Mouse (Mus musculus): ENCODE results near the gene Gm38431. TPM values are rescaled to one million over a fixed set of nuclear protein-coding genes. Genes with fewer than 3 reads are reported as not detected.
A peak's percentile ranks its signal among the peaks of the same experiment; 100 is the strongest.
"Not testable (repeated sequence)": the region's sequence is repeated elsewhere in the genome, so short reads cannot be mapped to it uniquely, and the experiment has no call there.

Gene Gm38431
- polyA plus RNA-seq, 1 experiment from 2014 or later: 1.3 TPM

GRCm38 (mm10) chr9:21067006-21067684 lies 24.7 kb downstream of the Gm38431 start, which contains the start of gene Zglp1:
Gene Zglp1, minus strand, starts transcription at chr9:21067093.
- no peak within 1 kb of the TSS for H3K4me3 ChIP-seq (ENCODE audit: low read length)
- peaks cover 27% of the 10 kb centered on the region for H3K36me3 ChIP-seq (ENCODE audit: control insufficient read depth, insufficient read depth, low read length)
- WGBS: 87% methylated on average over 17 of the region's 27 CpGs
- H3K27ac ChIP-seq (ENCODE audit: low read depth, low read length): no peak within 1 kb of the TSS
- H3K4me2 ChIP-seq (ENCODE audit: low read length): no peak within 1 kb of the TSS
- no peaks in the 10 kb centered on the region for H3K9me3 ChIP-seq (ENCODE audit: control insufficient read depth, low read length)
- H3K4me1 ChIP-seq (ENCODE audit: control insufficient read depth, insufficient read depth, low read depth, low read length): peaks cover 6% of the 10 kb centered on the region
- H3K27me3 ChIP-seq (replicated peaks; ENCODE audit: control insufficient read depth, insufficient read depth, low read length): no peaks in the 10 kb centered on the region
- no peak; the same call in 1 of the 2 replicates for ATAC-seq
- H3K9ac ChIP-seq (ENCODE audit: low read depth, low read length): no peak within 1 kb of the TSS

- Histone ChIP-seq H3K9me3 (ENCODE audit: control insufficient read depth, low read length) (no peaks in the 10 kb centered on the region), H3K4me3 (ENCODE audit: low read length) (no peak overlapping the region), H3K4me1 (ENCODE audit: control insufficient read depth, insufficient read depth, low read depth, low read length) (no peaks in the 10 kb centered on the region), H3K27me3 (replicated peaks; ENCODE audit: control insufficient read depth, insufficient read depth, low read length) (no peaks in the 10 kb centered on the region), H3K36me3 (ENCODE audit: control insufficient read depth, insufficient read depth, low read length) (peaks cover 24% of the 10 kb centered on the region), H3K9ac (ENCODE audit: low read depth, low read length) (no peak overlapping the region), H3K4me2 (ENCODE audit: low read length) (no peak overlapping the region), H3K27ac (ENCODE audit: low read depth, low read length) (no peak overlapping the region)
- WGBS: 91% methylated on average over 2 of the region's 2 CpGs
- no peak for ATAC-seq
These were observed 28.9 kb downstream of the Gm38431 start for GRCm38 (mm10) chr9:21062928-21063327.

DNA sequence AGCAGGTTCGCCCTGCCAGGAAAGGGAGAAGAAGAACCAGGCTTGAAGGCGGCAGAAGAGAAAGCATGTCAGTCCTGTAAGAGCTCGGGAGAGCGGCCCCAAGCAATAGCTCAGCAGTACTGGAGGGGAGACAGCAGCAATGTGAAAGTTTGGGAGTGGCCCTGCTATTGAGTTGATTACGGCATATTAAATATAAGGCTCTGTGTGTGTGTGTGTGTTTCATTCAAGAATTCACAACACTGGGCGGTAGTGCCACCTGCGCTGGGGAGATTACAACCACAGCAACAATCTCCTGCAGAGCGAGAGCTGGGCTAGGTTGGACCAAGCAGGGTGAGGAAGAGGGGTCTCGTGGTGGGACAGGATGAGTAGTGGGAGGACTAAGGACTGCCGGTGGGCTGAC lies 40.2 kb downstream of the Gm38431 start:
- Histone ChIP-seq H3K9me3 (ENCODE audit: control insufficient read depth, low read length) (no peaks in the 10 kb centered on the region), H3K27me3 (replicated peaks; ENCODE audit: control insufficient read depth, insufficient read depth, low read length) (no peaks in the 10 kb centered on the region), H3K36me3 (ENCODE audit: control insufficient read depth, insufficient read depth, low read length) (no peaks in the 10 kb centered on the region), H3K4me2 (ENCODE audit: low read length) (no peak overlapping the region), H3K4me1 (ENCODE audit: control insufficient read depth, insufficient read depth, low read depth, low read length) (no peaks in the 10 kb centered on the region), H3K9ac (ENCODE audit: low read depth, low read length) (no peak overlapping the region), H3K4me3 (ENCODE audit: low read length) (no peak overlapping the region), H3K27ac (ENCODE audit: low read depth, low read length) (no peak overlapping the region)
- WGBS: 74% methylated on average over 10 of the region's 10 CpGs
- no peak for ATAC-seq

- WGBS: 87% methylated on average over 3 of the region's 3 CpGs
These were observed 46.6 kb downstream of the Gm38431 start for GRCm38 (mm10) chr9:21045235-21045634.

GRCm38 (mm10) chr9:21044785-21045184 lies 47.0 kb downstream of the Gm38431 start:
- 71% methylated on average over 1 of the region's 1 CpGs for WGBS

More at GRCm38 (mm10) chr9:21045235-21045634, 46.6 kb downstream of the Gm38431 start:
- Histone ChIP-seq H3K27me3 (replicated peaks; ENCODE audit: control insufficient read depth, insufficient read depth, low read length) (peaks cover 3% of the 10 kb centered on the region), H3K9me3 (ENCODE audit: control insufficient read depth, low read length) (no peaks in the 10 kb centered on the region), H3K36me3 (ENCODE audit: control insufficient read depth, insufficient read depth, low read length) (no peaks in the 10 kb centered on the region), H3K4me3 (ENCODE audit: low read length) (no peak overlapping the region), H3K4me1 (ENCODE audit: control insufficient read depth, insufficient read depth, low read depth, low read length) (no peaks in the 10 kb centered on the region), H3K9ac (ENCODE audit: low read depth, low read length) (no peak overlapping the region), H3K27ac (ENCODE audit: low read depth, low read length) (no peak overlapping the region), H3K4me2 (ENCODE audit: low read length) (no peak overlapping the region)
- ATAC-seq: no peak

DNA sequence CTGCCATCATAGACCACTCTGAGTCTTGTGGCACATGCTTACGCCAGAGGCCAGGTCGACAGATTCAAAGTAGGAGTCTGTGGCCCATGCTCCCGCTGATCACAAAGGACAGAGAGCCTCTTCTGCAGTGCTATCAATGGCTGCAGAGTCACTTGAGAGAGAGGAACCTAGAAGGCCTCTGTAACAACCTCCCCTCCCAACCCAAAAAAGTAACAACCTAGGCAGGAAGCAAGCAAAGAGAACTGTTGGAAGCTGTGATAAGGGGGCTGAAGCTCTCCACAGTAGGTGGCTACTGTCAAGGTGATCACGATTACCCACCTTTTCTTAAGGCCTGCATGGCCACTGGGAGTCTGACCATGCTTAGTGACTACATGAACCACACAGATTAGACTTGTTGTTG lies 48.2 kb downstream of the Gm38431 start:
- ATAC-seq: no peak
- Histone ChIP-seq H3K4me2 (ENCODE audit: low read length) (no peak overlapping the region), H3K36me3 (ENCODE audit: control insufficient read depth, insufficient read depth, low read length) (no peaks in the 10 kb centered on the region), H3K4me3 (ENCODE audit: low read length) (no peak overlapping the region), H3K9me3 (ENCODE audit: control insufficient read depth, low read length) (no peaks in the 10 kb centered on the region), H3K27me3 (replicated peaks; ENCODE audit: control insufficient read depth, insufficient read depth, low read length) (peaks cover 12% of the 10 kb centered on the region), H3K27ac (ENCODE audit: low read depth, low read length) (no peak overlapping the region), H3K4me1 (ENCODE audit: control insufficient read depth, insufficient read depth, low read depth, low read length) (no peaks in the 10 kb centered on the region), H3K9ac (ENCODE audit: low read depth, low read length) (no peak overlapping the region)
- WGBS: 89% methylated on average over 4 of the region's 4 CpGs

More at GRCm38 (mm10) chr9:21044785-21045184, 47.0 kb downstream of the Gm38431 start:
- ATAC-seq; H3K27me3 ChIP-seq (replicated peaks; ENCODE audit: control insufficient read depth, insufficient read depth, low read length); H3K4me1 ChIP-seq (ENCODE audit: control insufficient read depth, insufficient read depth, low read depth, low read length); H3K9me3 ChIP-seq (ENCODE audit: control insufficient read depth, low read length); H3K36me3 ChIP-seq (ENCODE audit: control insufficient read depth, insufficient read depth, low read length); H3K4me2 ChIP-seq (ENCODE audit: low read length); H3K27ac ChIP-seq (ENCODE audit: low read depth, low read length); H3K4me3 ChIP-seq (ENCODE audit: low read length); H3K9ac ChIP-seq (ENCODE audit: low read depth, low read length): not testable (repeated sequence)

- Histone ChIP-seq H3K4me2 (ENCODE audit: low read length) (no peak overlapping the region), H3K4me3 (ENCODE audit: low read length) (no peak overlapping the region), H3K27me3 (replicated peaks; ENCODE audit: control insufficient read depth, insufficient read depth, low read length) (peaks cover 24% of the 10 kb centered on the region), H3K9ac (ENCODE audit: low read depth, low read length) (no peak overlapping the region), H3K4me1 (ENCODE audit: control insufficient read depth, insufficient read depth, low read depth, low read length) (peaks cover 14% of the 10 kb centered on the region), H3K9me3 (ENCODE audit: control insufficient read depth, low read length) (no peaks in the 10 kb centered on the region), H3K36me3 (ENCODE audit: control insufficient read depth, insufficient read depth, low read length) (no peaks in the 10 kb centered on the region), H3K27ac (ENCODE audit: low read depth, low read length) (no peak overlapping the region)
- no peak for ATAC-seq
- WGBS: 48% methylated on average over 4 of the region's 4 CpGs
These were observed 50.5 kb downstream of the Gm38431 start for GRCm38 (mm10) chr9:21041308-21041707.

DNA sequence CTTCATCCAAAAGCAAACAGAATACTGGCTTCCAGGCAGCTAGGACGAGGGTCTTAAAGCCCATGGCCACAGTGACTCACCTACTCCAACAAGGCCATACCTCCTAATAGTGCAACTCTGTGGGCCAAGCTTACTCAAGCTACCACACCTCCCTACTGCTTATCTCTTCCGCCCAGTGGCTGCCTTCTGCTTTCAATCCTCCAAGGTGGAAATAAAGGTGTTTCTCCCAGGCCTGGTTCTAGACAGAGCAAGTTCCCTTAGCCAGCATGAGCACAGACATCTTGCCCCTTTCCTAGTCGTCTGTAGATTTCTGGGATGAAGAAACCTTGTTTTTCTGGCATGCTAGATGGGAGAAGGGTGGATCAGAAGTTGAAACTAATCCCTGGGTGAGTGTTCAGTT lies 52.0 kb downstream of the Gm38431 start:
- H3K9ac ChIP-seq (ENCODE audit: low read depth, low read length): no peak overlapping the region
- no peak overlapping the region for H3K27ac ChIP-seq (ENCODE audit: low read depth, low read length)
- peaks cover 22% of the 10 kb centered on the region for H3K4me1 ChIP-seq (ENCODE audit: control insufficient read depth, insufficient read depth, low read depth, low read length)
- no peaks in the 10 kb centered on the region for H3K36me3 ChIP-seq (ENCODE audit: control insufficient read depth, insufficient read depth, low read length)
- 61% methylated on average over 3 of the region's 3 CpGs for WGBS
- H3K9me3 ChIP-seq (ENCODE audit: control insufficient read depth, low read length): no peaks in the 10 kb centered on the region
- H3K4me2 ChIP-seq (ENCODE audit: low read length): no peak overlapping the region
- no peak for ATAC-seq
- H3K4me3 ChIP-seq (ENCODE audit: low read length): no peak overlapping the region
- peaks cover 39% of the 10 kb centered on the region for H3K27me3 ChIP-seq (replicated peaks; ENCODE audit: control insufficient read depth, insufficient read depth, low read length)

GRCm38 (mm10) chr9:21037481-21037891 lies 54.3 kb downstream of the Gm38431 start:
- Histone ChIP-seq H3K27ac (ENCODE audit: low read depth, low read length) (no peak overlapping the region), H3K4me2 (ENCODE audit: low read length) (peak overlapping the region; percentile 82), H3K4me3 (ENCODE audit: low read length) (peak overlapping the region; percentile 54), H3K4me1 (ENCODE audit: control insufficient read depth, insufficient read depth, low read depth, low read length) (peaks cover 36% of the 10 kb centered on the region), H3K9me3 (ENCODE audit: control insufficient read depth, low read length) (no peaks in the 10 kb centered on the region), H3K36me3 (ENCODE audit: control insufficient read depth, insufficient read depth, low read length) (no peaks in the 10 kb centered on the region), H3K27me3 (replicated peaks; ENCODE audit: control insufficient read depth, insufficient read depth, low read length) (peaks cover 53% of the 10 kb centered on the region), H3K9ac (ENCODE audit: low read depth, low read length) (peak overlapping the region; percentile 79)
- WGBS: 2% methylated on average over 31 of the region's 31 CpGs
- ATAC-seq: peak; percentile 75

All from hindbrain, embryonic 16.5 days (tissue).